Mouse (Mus musculus): ENCODE measurements around the gene Ppat. TPM values are rescaled to one million over a fixed set of nuclear protein-coding genes. Genes with fewer than 3 reads are reported as not detected.

The Ppat gene
- total and polyA plus RNA-seq, 3 experiments: 103 to 180 (median 110) TPM

DNA sequence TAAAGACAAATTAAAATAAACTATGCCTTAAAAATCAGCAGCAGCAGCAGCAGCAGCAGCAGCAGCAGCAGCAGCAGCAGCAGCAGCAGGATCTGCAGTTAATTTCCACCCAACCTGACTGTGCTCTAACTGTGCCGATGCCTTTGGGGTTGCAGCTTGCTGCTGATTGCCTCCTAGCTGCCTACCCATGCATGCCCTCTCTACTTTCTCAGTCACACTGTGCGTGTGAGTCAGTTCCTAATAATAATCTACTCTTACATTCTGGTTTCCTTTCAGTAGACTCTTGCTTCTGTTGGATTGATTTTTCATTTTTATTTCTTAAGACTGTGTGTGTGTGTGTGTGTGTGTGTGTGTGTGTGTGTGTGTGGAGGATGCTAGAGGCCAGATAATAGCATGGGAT is 58.3 kb downstream of the Ppat start:
- no peak for TF ChIP-seq UBTF (IDR thresholded peaks at IDR 0.05; ENCODE audit: borderline replicate concordance, insufficient read depth, low read depth, low read length)
- no peak for TF ChIP-seq NRF1 (IDR thresholded peaks at IDR 0.05; ENCODE audit: insufficient read depth, low read depth, low read length, poor library complexity, severe bottlenecking)
- no peak for TF ChIP-seq POLR2AphosphoS5 (IDR thresholded peaks at IDR 0.05; ENCODE audit: borderline replicate concordance, low read depth, low read length)
- no peak for TF ChIP-seq CHD2 (IDR thresholded peaks at IDR 0.05; ENCODE audit: low read length)
- TF ChIP-seq CHD1 (IDR thresholded peaks at IDR 0.05; ENCODE audit: low read depth, low read length): no peak
- TF ChIP-seq POLR2A (IDR thresholded peaks at IDR 0.05; ENCODE audit: control insufficient read depth in 1 of 2, insufficient read depth in 1 of 2, low read depth in 1 of 2, low read length in 2 of 2, poor library complexity in 1 of 2): no peak
- no peak for TF ChIP-seq MEF2A (IDR thresholded peaks at IDR 0.05; ENCODE audit: extremely low read depth, insufficient replicate concordance, low read depth, low read length, poor library complexity, severe bottlenecking)
- no peak for TF ChIP-seq USF1 (IDR thresholded peaks at IDR 0.05; ENCODE audit: low read depth, low read length)
- no peak for TF ChIP-seq RAD21 (IDR thresholded peaks at IDR 0.05; ENCODE audit: low read depth, low read length)
- TF ChIP-seq EP300 (IDR thresholded peaks at IDR 0.05; ENCODE audit: low read depth in 1 of 2, low read length in 2 of 2): no peak
- no peak for TF ChIP-seq SMC3 (IDR thresholded peaks at IDR 0.05; ENCODE audit: low read depth, low read length)
- TF ChIP-seq POLR2AphosphoS2 (IDR thresholded peaks at IDR 0.05; ENCODE audit: low read length): no peak
- no peak for TF ChIP-seq TCF12 (IDR thresholded peaks at IDR 0.05; ENCODE audit: low read depth, low read length)
- no peaks in the 10 kb centered on the region for H3K4me1 ChIP-seq (ENCODE audit: control insufficient read depth in 1 of 2, insufficient read depth in 2 of 2, low read length in 2 of 2)
- peaks cover 0 to 18% of the 10 kb centered on the region in 2 experiments; a peak in 2 of 4 replicates for H3K36me3 ChIP-seq (ENCODE audit: control insufficient read depth in 1 of 2, insufficient read depth in 2 of 2, low read length in 2 of 2)
- DNase-seq (ENCODE audit: low read depth, low spot score): no peak
- no peak overlapping the region for H3K27ac ChIP-seq (ENCODE audit: control insufficient read depth, low read depth, low read length)
- H3K4me3 ChIP-seq (ENCODE audit: control insufficient read depth in 1 of 2, insufficient read depth in 1 of 2, low read depth in 2 of 2, low read length in 2 of 2): no peak overlapping the region
- no peak overlapping the region for H3K9ac ChIP-seq (ENCODE audit: control insufficient read depth, low read depth, low read length, poor library complexity, severe bottlenecking)
- H3K27me3 ChIP-seq (ENCODE audit: control insufficient read depth in 1 of 2, insufficient read depth in 2 of 2, low read length in 2 of 2): no peaks in the 10 kb centered on the region
- no peaks in the 10 kb centered on the region for H3K79me2 ChIP-seq (ENCODE audit: control insufficient read depth, insufficient read depth, low read length, poor library complexity)
- H3K9me3 ChIP-seq (replicated peaks; ENCODE audit: insufficient read depth, low read length): no peaks in the 10 kb centered on the region

DNA sequence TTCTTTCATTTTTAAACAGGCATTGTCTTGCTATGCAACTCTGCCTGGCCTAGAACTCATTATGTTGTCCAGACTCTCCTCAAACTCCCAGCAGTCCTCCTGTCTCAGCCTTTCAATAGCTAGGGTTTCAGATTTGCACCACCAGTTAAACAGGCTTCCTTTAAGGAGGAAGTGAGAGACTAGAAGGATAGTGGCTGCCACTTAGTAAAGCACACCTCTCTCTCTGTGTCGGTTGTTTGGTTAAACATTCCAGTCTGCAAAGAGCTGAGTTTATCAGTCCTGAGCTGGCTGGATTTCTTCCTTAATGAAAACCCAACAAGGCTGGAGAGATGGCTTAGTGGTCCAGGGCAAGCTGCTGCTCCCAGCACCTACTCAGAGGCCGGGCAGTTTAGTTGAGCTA is 58.8 kb downstream of the Ppat start:
- Histone ChIP-seq H3K27ac (ENCODE audit: control insufficient read depth, low read depth, low read length) (no peak overlapping the region), H3K9me3 (replicated peaks; ENCODE audit: insufficient read depth, low read length) (no peaks in the 10 kb centered on the region), H3K9ac (ENCODE audit: control insufficient read depth, low read depth, low read length, poor library complexity, severe bottlenecking) (no peak overlapping the region), H3K27me3 (ENCODE audit: control insufficient read depth in 1 of 2, insufficient read depth in 2 of 2, low read length in 2 of 2) (no peaks in the 10 kb centered on the region), H3K4me1 (ENCODE audit: control insufficient read depth in 1 of 2, insufficient read depth in 2 of 2, low read length in 2 of 2) (no peaks in the 10 kb centered on the region), H3K79me2 (ENCODE audit: control insufficient read depth, insufficient read depth, low read length, poor library complexity) (no peaks in the 10 kb centered on the region), H3K36me3 (ENCODE audit: control insufficient read depth in 1 of 2, insufficient read depth in 2 of 2, low read length in 2 of 2) (peaks cover 0 to 17% of the 10 kb centered on the region in 2 experiments; a peak in 2 of 4 replicates), H3K4me3 (ENCODE audit: control insufficient read depth in 1 of 2, insufficient read depth in 1 of 2, low read depth in 2 of 2, low read length in 2 of 2) (no peak overlapping the region)
- TF ChIP-seq ETS1 (IDR thresholded peaks at IDR 0.05; ENCODE audit: low read depth, low read length) (no peak), SIN3A (IDR thresholded peaks at IDR 0.05; ENCODE audit: low read length) (no peak), ZC3H11A (IDR thresholded peaks at IDR 0.05; ENCODE audit: low read depth, low read length) (no peak), RAD21 (IDR thresholded peaks at IDR 0.05; ENCODE audit: low read depth, low read length) (no peak), SMC3 (IDR thresholded peaks at IDR 0.05; ENCODE audit: low read depth, low read length) (no peak), POLR2AphosphoS2 (IDR thresholded peaks at IDR 0.05; ENCODE audit: low read length) (no peak), MYC (IDR thresholded peaks at IDR 0.05; ENCODE audit: low read depth, low read length) (no peak), CHD2 (IDR thresholded peaks at IDR 0.05; ENCODE audit: low read length) (no peak), BHLHE40 (IDR thresholded peaks at IDR 0.05; ENCODE audit: borderline replicate concordance, low read depth, low read length) (no peak), GABPA (IDR thresholded peaks at IDR 0.05; ENCODE audit: low read depth, low read length) (no peak), E2F4 (IDR thresholded peaks at IDR 0.05; ENCODE audit: borderline replicate concordance, low read depth, low read length) (no peak), CTCF (IDR thresholded peaks at IDR 0.05 in 2 of 3, conservative IDR thresholded peaks at IDR 0.05 in 1 of 3; ENCODE audit: control insufficient read depth in 1 of 3, insufficient read depth in 1 of 3, low read depth in 2 of 3, low read length in 3 of 3, poor library complexity in 1 of 3, severe bottlenecking in 1 of 3) (no peak), MAFK (IDR thresholded peaks at IDR 0.05; ENCODE audit: borderline replicate concordance, low read depth, low read length) (no peak), MAZ (IDR thresholded peaks at IDR 0.05; ENCODE audit: low read depth, low read length) (no peak), POLR2AphosphoS5 (IDR thresholded peaks at IDR 0.05; ENCODE audit: borderline replicate concordance, low read depth, low read length) (no peak), KAT2A (conservative IDR thresholded peaks at IDR 0.05; ENCODE audit: low read depth, low read length) (no peak), POLR2A (IDR thresholded peaks at IDR 0.05; ENCODE audit: control insufficient read depth in 1 of 2, insufficient read depth in 1 of 2, low read depth in 1 of 2, low read length in 2 of 2, poor library complexity in 1 of 2) (no peak), MXI1 (IDR thresholded peaks at IDR 0.05; ENCODE audit: low read depth, low read length) (no peak), TCF12 (IDR thresholded peaks at IDR 0.05; ENCODE audit: low read depth, low read length) (no peak)
- DNase-seq (ENCODE audit: low read depth, low spot score): no peak
